8 mouse cellular contexts compared by ENCODE assay signal in genomic region chr5:106458477-106459119, GRCm38 (mm10). TPM values are rescaled to one million over a fixed set of nuclear protein-coding genes. Genes with fewer than 3 reads are reported as not detected.
DNase-seq lines count a peak whose midpoint lies in the region; ATAC-seq and TF ChIP-seq lines count a peak whose summit lies in the region.

No protein-coding gene starts in this region.

- H3K36me3 ChIP-seq in kidney, embryonic 16.5 days (ENCODE audit: insufficient read depth, low read length), result no peaks in the 10 kb centered on the region
- no peaks in the 10 kb centered on the region for H3K36me3 ChIP-seq in forebrain, embryonic 15.5 days
- no peaks in the 10 kb centered on the region for H3K36me3 ChIP-seq in liver, embryonic 12.5 days
- H3K36me3 ChIP-seq in stomach, postnatal 0 days (ENCODE audit: control insufficient read depth, insufficient read depth, low read length), result no peaks in the 10 kb centered on the region

- no peak overlapping the region for H3K9ac ChIP-seq in kidney, embryonic 16.5 days (replicated peaks; ENCODE audit: low read length)
- H3K9ac ChIP-seq in forebrain, embryonic 15.5 days (replicated peaks), result peak overlapping the region; percentile 9; the same call in 1 of the 2 replicates
- no peak overlapping the region for H3K9ac ChIP-seq in liver, embryonic 12.5 days
- no peak overlapping the region for H3K9ac ChIP-seq in stomach, postnatal 0 days (ENCODE audit: low read length)

- intact Hi-C loops in left cerebral cortex, adult 2 months (cut with DNase I), result no loop called here

- H3K9me3 ChIP-seq in kidney, embryonic 16.5 days (ENCODE audit: low read length), result no peaks in the 10 kb centered on the region
- no peaks in the 10 kb centered on the region for H3K9me3 ChIP-seq in forebrain, embryonic 15.5 days
- no peaks in the 10 kb centered on the region for H3K9me3 ChIP-seq in liver, embryonic 12.5 days (replicated peaks)
- no peaks in the 10 kb centered on the region for H3K9me3 ChIP-seq in stomach, postnatal 0 days (ENCODE audit: control insufficient read depth, low read length)

- WGBS in kidney, embryonic 16.5 days, result under 1% methylated on average over 63 of the region's 68 CpGs
- WGBS in forebrain, embryonic 15.5 days, result under 1% methylated on average over 49 of the region's 68 CpGs
- WGBS in liver, embryonic 12.5 days (ENCODE audit: insufficient replicate concordance), result 2% methylated on average over 59 of the region's 68 CpGs
- WGBS in stomach, postnatal 0 days, result under 1% methylated on average over 60 of the region's 68 CpGs

- H3K4me2 ChIP-seq in kidney, embryonic 16.5 days (replicated peaks; ENCODE audit: low read depth, low read length), result peak overlapping the region; percentile 76
- peak overlapping the region; percentile 64 for H3K4me2 ChIP-seq in forebrain, embryonic 15.5 days (replicated peaks)
- H3K4me2 ChIP-seq in liver, embryonic 12.5 days, result peak overlapping the region; percentile 67
- peak overlapping the region; percentile 61 for H3K4me2 ChIP-seq in stomach, postnatal 0 days (replicated peaks; ENCODE audit: low read depth)

- H3K27me3 ChIP-seq in kidney, embryonic 16.5 days (ENCODE audit: insufficient read depth, low read length), result peaks cover 96% of the 10 kb centered on the region
- peaks cover 87% of the 10 kb centered on the region for H3K27me3 ChIP-seq in forebrain, embryonic 15.5 days
- H3K27me3 ChIP-seq in liver, embryonic 12.5 days (replicated peaks), result peaks cover 98% of the 10 kb centered on the region
- H3K27me3 ChIP-seq in stomach, postnatal 0 days (ENCODE audit: control insufficient read depth, insufficient read depth, low read length), result peaks cover 44% of the 10 kb centered on the region

- H3K4me1 ChIP-seq in kidney, embryonic 16.5 days (ENCODE audit: insufficient read depth, low read length), result peaks cover 14% of the 10 kb centered on the region
- H3K4me1 ChIP-seq in forebrain, embryonic 15.5 days, result peaks cover 36% of the 10 kb centered on the region
- 0 out of 2 replicates have a peak, but pooled peaks cover 7% of the 10 kb centered on the region for H3K4me1 ChIP-seq in liver, embryonic 12.5 days
- H3K4me1 ChIP-seq in stomach, postnatal 0 days (replicated peaks; ENCODE audit: control insufficient read depth, insufficient read depth), result no peaks in the 10 kb centered on the region

- peak overlapping the region; percentile 51 for H3K4me3 ChIP-seq in kidney, embryonic 16.5 days (ENCODE audit: low read length)
- H3K4me3 ChIP-seq in forebrain, embryonic 15.5 days, result peak overlapping the region; percentile 40
- peak overlapping the region; percentile 48 for H3K4me3 ChIP-seq in liver, embryonic 12.5 days
- peak overlapping the region; percentile 45 for H3K4me3 ChIP-seq in stomach, postnatal 0 days (ENCODE audit: low read depth, low read length)
- H3K4me3 ChIP-seq in left cerebral cortex, adult 2 months, result no peak overlapping the region

- TF ChIP-seq EP300 in stomach, postnatal 0 days (optimal IDR thresholded peaks at IDR 0.05), result no peak

- ATAC-seq in kidney, embryonic 16.5 days (ENCODE audit: low FRiP score, low TSS enrichment), result peak; percentile 61
- peak; percentile 76 for ATAC-seq in forebrain, embryonic 15.5 days (replicated peaks)
- ATAC-seq in liver, embryonic 12.5 days, result no peak
- peak; percentile 42; the same call in 1 of the 2 replicates for ATAC-seq in stomach, postnatal 0 days (ENCODE audit: low FRiP score, low TSS enrichment)

- no peak for DNase-seq in kidney, adult 11 months
- peak; percentile 88 for DNase-seq in cerebellum, adult 11 months
- no peak for DNase-seq in stomach, postnatal 0 days (ENCODE audit: low spot score)
- DNase-seq in c-Kit-positive CD71-positive TER-119-positive erythroid progenitor cells, embryonic 14.5 days (ENCODE audit: low spot score), result no peak
- no peak for DNase-seq in left cerebral cortex, adult 2 months (ENCODE audit: extremely low spot score in 1 of 2, low spot score in 2 of 2)

- H3K27ac ChIP-seq in kidney, embryonic 16.5 days (ENCODE audit: low read length), result no peak overlapping the region
- H3K27ac ChIP-seq in forebrain, embryonic 15.5 days (replicated peaks), result no peak overlapping the region
- no peak overlapping the region for H3K27ac ChIP-seq in liver, embryonic 12.5 days
- H3K27ac ChIP-seq in stomach, postnatal 0 days (replicated peaks), result no peak overlapping the region
- H3K27ac ChIP-seq in left cerebral cortex, adult 2 months, result no peak overlapping the region

- TF ChIP-seq CTCF in stomach, postnatal 0 days (IDR thresholded peaks at IDR 0.05; ENCODE audit: low read depth), result no peak
- TF ChIP-seq CTCF in left cerebral cortex, adult 2 months (IDR thresholded peaks at IDR 0.05), result no peak

RNA-seq across cellular contexts. Expression of gene Barhl2, which starts 0.6 kb away (rescaled TPM):
- not detected in 2 replicates for polyA plus RNA-seq in kidney, embryonic 16.5 days (2015; fragmentation: Nextera tagmentation; extraction: Ambion mirVana)
- polyA plus RNA-seq in forebrain, embryonic 15.5 days (2015; fragmentation: Nextera tagmentation; extraction: Ambion mirVana), result 1.1 and 1.3 TPM in 2 replicates
- polyA plus RNA-seq in liver, embryonic 12.5 days (2016; fragmentation: Nextera tagmentation; extraction: Ambion mirVana), result not detected in 2 replicates
- not detected in 2 replicates for polyA plus RNA-seq in stomach, postnatal 0 days (2015; fragmentation: Nextera tagmentation; extraction: Ambion mirVana)
- total RNA-seq in left cerebral cortex, adult 2 months (2021), result under 1 TPM; 0.82 to 0.95 TPM
